In the genomic region with DNA sequence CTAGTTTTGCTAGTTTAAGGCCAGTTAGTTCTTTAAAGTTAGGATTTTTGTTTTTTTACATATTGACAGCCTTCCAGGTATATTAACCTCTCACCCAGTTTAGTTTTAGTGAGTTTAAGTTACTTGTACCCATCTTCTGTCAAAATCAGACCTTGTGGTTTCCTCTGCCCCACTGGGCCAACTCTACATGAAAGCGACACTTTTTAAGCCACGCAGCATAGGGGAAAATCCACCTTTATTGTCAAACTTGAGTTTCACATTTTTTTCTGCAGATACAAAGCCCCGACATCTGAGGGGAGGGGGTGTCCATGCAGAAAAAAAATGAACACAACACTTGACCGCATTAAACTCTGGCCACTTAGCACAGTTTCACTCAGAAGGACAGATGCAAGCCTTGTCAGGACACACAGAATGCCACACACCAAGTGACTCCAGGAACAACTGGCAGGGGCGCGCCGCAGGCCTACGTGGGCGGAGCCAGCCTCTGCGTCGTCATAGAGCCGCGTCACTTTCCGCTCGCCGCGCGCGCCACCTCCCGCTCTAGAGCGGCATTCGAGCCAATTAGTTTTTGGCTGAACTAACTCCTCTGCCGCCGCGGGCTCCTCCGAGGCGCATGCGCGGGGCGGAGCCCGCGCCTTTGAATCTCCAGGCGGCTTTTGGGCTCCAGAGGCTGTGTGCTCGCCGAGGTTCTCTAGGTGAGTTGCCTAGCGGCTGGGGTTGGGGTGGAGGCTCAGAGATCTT, we compare ENCODE assay signal across 8 mouse cellular contexts. TPM values are rescaled to one million over a fixed set of nuclear protein-coding genes. Genes with fewer than 3 reads are reported as not detected.
DNase-seq lines count a peak whose midpoint lies in the region; ATAC-seq and TF ChIP-seq lines count a peak whose summit lies in the region.

A gene (plus strand): TSS at position 551 of the 741 bp plus-strand sequence.

- TF ChIP-seq POLR2A in bone marrow, adult 2 months (IDR thresholded peaks at IDR 0.05; ENCODE audit: borderline replicate concordance, control insufficient read depth, low read depth, low read length) = peak; percentile 62; the same call in 1 of the 2 replicates

- H3K9me3 ChIP-seq in embryonic facial prominence, embryonic 15.5 days (replicated peaks) = no peaks in the 10 kb centered on the region
- no peaks in the 10 kb centered on the region for H3K9me3 ChIP-seq in kidney, embryonic 14.5 days (ENCODE audit: control insufficient read depth, low read length)
- no peaks in the 10 kb centered on the region for H3K9me3 ChIP-seq in limb, embryonic 15.5 days

- peak within 1 kb of the TSS; percentile 44 for H3K4me2 ChIP-seq in embryonic facial prominence, embryonic 15.5 days (replicated peaks)
- peak within 1 kb of the TSS; percentile 38 for H3K4me2 ChIP-seq in kidney, embryonic 14.5 days (replicated peaks; ENCODE audit: low read depth, low read length)
- peak within 1 kb of the TSS; percentile 41 for H3K4me2 ChIP-seq in limb, embryonic 15.5 days

- H3K27ac ChIP-seq in bone marrow, adult 2 months (ENCODE audit: control insufficient read depth, insufficient read depth, low read depth, low read length, poor library complexity) = peak within 1 kb of the TSS; percentile 61
- H3K27ac ChIP-seq in embryonic facial prominence, embryonic 15.5 days (replicated peaks) = 0 out of 2 replicates have a peak within 1 kb of the TSS, but pooled peaks have one; percentile 28
- H3K27ac ChIP-seq in kidney, embryonic 14.5 days (ENCODE audit: low read depth, low read length) = no peak within 1 kb of the TSS
- peak within 1 kb of the TSS; percentile 61; the same call in 1 of the 2 replicates for H3K27ac ChIP-seq in limb, embryonic 15.5 days

- H3K27me3 ChIP-seq in embryonic facial prominence, embryonic 15.5 days = no peaks in the 10 kb centered on the region
- no peaks in the 10 kb centered on the region for H3K27me3 ChIP-seq in kidney, embryonic 14.5 days (ENCODE audit: control insufficient read depth, insufficient read depth, low read length)
- H3K27me3 ChIP-seq in limb, embryonic 15.5 days = no peaks in the 10 kb centered on the region

- TF ChIP-seq CTCF in bone marrow, adult 2 months (IDR thresholded peaks at IDR 0.05; ENCODE audit: control insufficient read depth, insufficient read depth, low read length) = no peak

- no peaks in the 10 kb centered on the region for H3K4me1 ChIP-seq in bone marrow, adult 2 months (ENCODE audit: control insufficient read depth, insufficient read depth, low read length)
- H3K4me1 ChIP-seq in embryonic facial prominence, embryonic 15.5 days = no peaks in the 10 kb centered on the region
- H3K4me1 ChIP-seq in kidney, embryonic 14.5 days (ENCODE audit: control insufficient read depth, insufficient read depth, low read length) = no peaks in the 10 kb centered on the region
- no peaks in the 10 kb centered on the region for H3K4me1 ChIP-seq in limb, embryonic 15.5 days

- ATAC-seq in embryonic facial prominence, embryonic 15.5 days (ENCODE audit: insufficient number of reproducible peaks, low FRiP score, low TSS enrichment, low read depth) = peak; percentile 93
- ATAC-seq in kidney, embryonic 14.5 days (ENCODE audit: low FRiP score, low TSS enrichment) = peak; percentile 98
- ATAC-seq in limb, embryonic 15.5 days (ENCODE audit: insufficient number of reproducible peaks, low FRiP score, low TSS enrichment, low read depth) = peak; percentile 83

- H3K4me3 ChIP-seq in bone marrow, adult 2 months (replicated peaks; ENCODE audit: control insufficient read depth, low read depth, low read length) = peak within 1 kb of the TSS; percentile 85
- H3K4me3 ChIP-seq in embryonic facial prominence, embryonic 15.5 days (replicated peaks) = peak within 1 kb of the TSS; percentile 49
- peak within 1 kb of the TSS; percentile 36 for H3K4me3 ChIP-seq in kidney, embryonic 14.5 days (ENCODE audit: low read length)
- H3K4me3 ChIP-seq in limb, embryonic 15.5 days = peak within 1 kb of the TSS; percentile 46

- peak; percentile 91 for DNase-seq in 416B (ENCODE audit: low read depth)
- DNase-seq in heart, adult 9 months (ENCODE audit: low spot score in 2 of 2) = peak; percentile 85 to 86
- DNase-seq in monocyte, adult 2 months (ENCODE audit: low read depth in 1 of 2, low spot score in 2 of 2) = peak; percentile 51 to 80
- peak; percentile 87 to 89 for DNase-seq in spleen, postnatal 36 days (ENCODE audit: low spot score in 2 of 2)

- no peaks in the 10 kb centered on the region for H3K36me3 ChIP-seq in embryonic facial prominence, embryonic 15.5 days
- H3K36me3 ChIP-seq in kidney, embryonic 14.5 days (ENCODE audit: control insufficient read depth, insufficient read depth, low read length) = no peaks in the 10 kb centered on the region
- H3K36me3 ChIP-seq in limb, embryonic 15.5 days = no peaks in the 10 kb centered on the region

- 12% methylated on average over 36 of the region's 36 CpGs for WGBS in bone marrow, adult 2 months
- WGBS in embryonic facial prominence, embryonic 15.5 days = 15% methylated on average over 36 of the region's 36 CpGs
- WGBS in kidney, embryonic 14.5 days = 24% methylated on average over 36 of the region's 36 CpGs
- WGBS in limb, embryonic 15.5 days = 18% methylated on average over 36 of the region's 36 CpGs

- peak within 1 kb of the TSS; percentile 23 for H3K9ac ChIP-seq in embryonic facial prominence, embryonic 15.5 days
- H3K9ac ChIP-seq in kidney, embryonic 14.5 days (ENCODE audit: low read depth, low read length) = peak within 1 kb of the TSS; percentile 52
- H3K9ac ChIP-seq in limb, embryonic 15.5 days = 0 out of 2 replicates have a peak within 1 kb of the TSS, but pooled peaks have one; percentile 23

RNA-seq across cellular contexts. Expression of the gene that starts here (rescaled TPM):
- 16.3 and 17.4 TPM in 2 replicates for polyA plus RNA-seq in bone marrow, adult 2 months (2011; ENCODE audit: insufficient read depth, insufficient read length, low replicate concordance, missing spikeins)
- polyA plus RNA-seq in embryonic facial prominence, embryonic 15.5 days (2015; fragmentation: Nextera tagmentation; extraction: Ambion mirVana) = 21.9 and 25.0 TPM in 2 replicates
- 42.2 and 43.1 TPM in 2 replicates for polyA plus RNA-seq in kidney, embryonic 14.5 days (2014; fragmentation: Nextera tagmentation; extraction: Ambion mirVana)
- 21.9 and 22.9 TPM in 2 replicates for polyA plus RNA-seq in limb, embryonic 15.5 days (2015; fragmentation: Nextera tagmentation; extraction: Ambion mirVana)
